Mouse (Mus musculus) heart, postnatal 0 days (tissue): Measurements from ENCODE around the gene Carm1.

Experiments
- CTCF ChIP-seq: IDR thresholded peaks from 2 replicates; pipeline ENCODE4 v1.5.1; 2016; ENCODE audit warnings: antibody characterized with exemption, control low read depth, low read depth
- EP300 ChIP-seq: IDR thresholded peaks from 2 replicates; pipeline ENCODE4 v1.6.1; 2016; ENCODE audit warnings: antibody characterized with exemption, low read depth

- TF ChIP-seq CTCF (no peak), EP300 (no peak)
Observed at GRCm38 (mm10) chr9:21614864-21615616, 68.3 kb downstream of the Carm1 start.
